Mouse (Mus musculus): ENCODE results near the gene Tanc2.
A peak's percentile ranks its signal among the peaks of the same experiment; 100 is the strongest.

The Tanc2 gene

DNA sequence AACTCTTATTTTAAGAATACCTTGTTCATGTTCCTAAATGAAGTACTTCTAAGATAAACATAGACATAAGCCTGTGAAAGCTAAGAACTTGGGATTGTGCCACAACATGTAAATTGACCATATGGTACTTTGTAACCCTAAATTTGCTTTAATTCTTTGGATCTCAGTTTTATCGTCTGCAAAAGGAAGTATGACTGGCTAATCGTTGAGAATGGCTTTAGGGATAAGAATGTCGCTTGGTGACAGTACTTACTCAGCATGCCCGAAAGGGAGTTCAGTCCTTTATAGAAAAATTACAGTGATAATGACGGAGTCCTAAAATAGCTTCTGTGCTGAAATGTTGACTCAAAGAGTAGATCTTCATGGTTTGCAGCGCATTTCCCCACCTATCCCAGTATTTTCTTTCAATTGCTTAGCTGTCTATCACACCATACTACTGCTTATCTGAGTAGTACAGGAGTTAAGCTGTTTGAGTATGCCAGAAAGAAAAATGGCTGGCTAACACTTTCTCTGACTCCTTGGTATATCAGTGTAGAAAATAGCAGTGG, 246.6 kb downstream of the Tanc2 start:
- no peak for DNase-seq (ENCODE audit: low spot score)

DNA sequence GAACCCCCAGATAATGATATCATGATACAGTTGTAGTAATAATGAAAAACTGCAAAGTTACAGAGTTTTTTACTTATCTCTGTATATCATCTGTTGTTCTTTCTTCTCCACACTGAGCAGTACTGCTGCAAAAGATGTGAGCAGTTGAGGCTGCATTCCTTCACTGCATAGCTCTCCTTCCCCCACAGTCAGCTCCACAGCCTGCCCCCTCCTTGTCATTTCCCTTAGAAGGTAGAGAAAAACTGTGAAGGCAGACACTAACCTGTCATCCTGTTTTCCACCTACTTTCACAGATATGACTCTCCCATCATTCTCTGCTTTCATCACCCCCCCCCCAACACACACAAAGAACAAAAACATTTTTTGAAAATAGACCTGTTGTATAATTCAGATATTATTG, 248.2 kb downstream of the Tanc2 start:
- DNase-seq (ENCODE audit: low spot score), result no peak

DNA sequence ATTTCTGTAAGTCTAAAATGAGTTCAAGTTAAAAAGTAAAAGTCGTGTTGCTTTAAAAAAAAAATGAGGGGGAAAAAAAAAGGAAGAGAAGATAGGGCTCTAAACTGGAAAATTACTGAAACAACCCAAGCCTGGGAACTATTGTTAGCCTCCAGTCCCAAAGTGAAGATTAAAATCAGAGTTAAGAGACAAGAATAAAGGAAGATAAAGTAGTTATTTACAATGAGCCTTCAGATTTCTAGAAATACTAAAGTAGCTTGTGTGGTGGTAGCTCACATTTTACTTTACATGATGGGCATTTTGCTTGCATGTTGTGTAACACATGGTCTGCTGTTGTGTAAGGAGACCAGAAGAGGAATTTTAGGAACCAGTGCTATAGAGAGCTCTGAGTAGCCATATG, 256.1 kb downstream of the Tanc2 start:
- DNase-seq (ENCODE audit: low spot score), result no peak

- DNase-seq (ENCODE audit: low spot score), result no peak
Observed at GRCm38 (mm10) chr11:105855504-105855903, 265.7 kb downstream of the Tanc2 start.

DNA sequence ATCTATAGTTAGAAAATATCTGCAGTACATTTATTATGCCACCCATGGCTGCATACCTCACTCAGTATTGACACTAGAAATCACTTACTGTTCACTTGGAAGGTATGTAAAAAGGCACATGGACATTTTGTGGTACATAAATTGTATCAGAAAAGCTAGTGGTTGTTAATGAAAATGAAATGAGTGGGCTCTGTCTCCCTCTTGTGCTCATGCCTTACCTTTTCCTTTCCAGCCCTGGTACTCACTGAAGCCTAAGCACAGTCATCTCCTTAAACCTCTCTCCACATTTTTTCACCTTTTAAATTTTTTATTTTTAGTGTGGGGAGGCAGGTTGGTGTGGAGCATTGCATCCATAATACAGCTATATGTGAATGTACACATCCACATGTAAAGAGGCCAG, 268.3 kb downstream of the Tanc2 start:
- peak; percentile 10 for DNase-seq (ENCODE audit: low spot score)

DNA sequence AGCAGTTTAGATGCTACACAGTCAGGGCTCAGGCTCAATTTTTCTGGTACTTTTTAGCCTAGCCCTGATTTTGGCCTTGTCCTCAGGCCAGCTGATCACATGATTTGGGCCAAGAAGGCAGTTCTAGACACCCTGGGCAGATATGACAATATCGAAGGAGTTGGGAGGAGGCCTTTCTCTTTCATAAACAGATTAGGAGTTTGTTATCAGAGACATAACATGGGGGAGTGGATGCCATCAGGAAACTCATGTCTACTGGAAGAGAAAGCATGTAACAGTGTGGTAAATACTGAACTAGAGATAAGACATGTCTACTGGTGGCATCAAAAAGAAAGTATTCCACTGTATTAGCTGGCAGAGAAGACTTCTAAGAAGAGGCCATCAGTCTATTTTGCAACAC, 295.8 kb downstream of the Tanc2 start:
- no peak for DNase-seq (ENCODE audit: low spot score)

- no peak for DNase-seq (ENCODE audit: low spot score)
Observed at GRCm38 (mm10) chr11:105887281-105887680, 297.5 kb downstream of the Tanc2 start.

GRCm38 (mm10) chr11:105899151-105899550, 309.4 kb downstream of the Tanc2 start:
- no peak for DNase-seq (ENCODE audit: low spot score)

GRCm38 (mm10) chr11:105901501-105901900, 311.7 kb downstream of the Tanc2 start:
- no peak for DNase-seq (ENCODE audit: low spot score)

- DNase-seq (ENCODE audit: low spot score), result no peak
Observed at GRCm38 (mm10) chr11:105902956-105903355, 313.2 kb downstream of the Tanc2 start.

GRCm38 (mm10) chr11:105905529-105906213, 315.9 kb downstream of the Tanc2 start:
- DNase-seq (ENCODE audit: low spot score), result peak; percentile 37

- DNase-seq (ENCODE audit: low spot score), result no peak
Observed at GRCm38 (mm10) chr11:105907381-105907780, 317.6 kb downstream of the Tanc2 start.

- no peak for DNase-seq (ENCODE audit: low spot score)
Observed at GRCm38 (mm10) chr11:105908926-105909325, 319.1 kb downstream of the Tanc2 start.

DNA sequence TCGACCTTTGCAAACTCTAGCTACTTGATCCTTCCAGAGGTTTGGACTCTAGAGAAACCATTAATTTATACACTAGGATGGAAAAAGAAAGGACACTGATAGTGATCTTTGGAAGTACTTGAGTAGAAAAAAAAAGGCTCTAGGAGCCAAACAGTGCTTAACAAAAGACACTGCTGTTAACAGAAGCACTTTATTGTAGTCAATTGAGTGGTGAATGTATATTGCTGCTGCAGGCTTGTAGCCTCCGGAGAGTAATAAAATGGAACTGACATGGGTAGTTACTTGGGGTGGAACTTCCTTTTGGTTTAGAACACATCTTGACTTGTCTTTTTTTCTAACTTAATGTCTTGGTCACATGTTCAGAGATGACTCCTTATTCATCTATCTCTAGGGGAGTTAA, 319.8 kb downstream of the Tanc2 start:
- DNase-seq (ENCODE audit: low spot score), result no peak

DNA sequence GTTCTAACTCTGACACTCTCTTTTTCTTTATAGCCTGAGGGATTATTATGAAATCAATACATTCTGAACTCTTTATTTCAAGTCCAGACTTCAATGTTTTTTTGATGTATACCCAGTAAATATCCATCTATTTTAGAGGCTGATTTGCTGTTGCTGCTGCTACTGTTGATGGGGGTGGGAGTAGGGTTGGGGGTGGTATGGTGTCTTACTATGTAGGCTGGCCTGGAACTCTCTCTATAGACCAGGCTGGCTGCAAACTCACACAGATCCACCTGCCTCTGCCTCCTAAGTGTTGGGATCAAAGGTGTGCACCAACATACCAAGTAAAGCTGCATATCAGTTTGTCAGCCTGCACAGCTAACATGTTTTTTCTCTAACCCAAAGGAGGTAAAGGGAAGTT, 321.4 kb downstream of the Tanc2 start:
- DNase-seq (ENCODE audit: low spot score), result no peak

DNA sequence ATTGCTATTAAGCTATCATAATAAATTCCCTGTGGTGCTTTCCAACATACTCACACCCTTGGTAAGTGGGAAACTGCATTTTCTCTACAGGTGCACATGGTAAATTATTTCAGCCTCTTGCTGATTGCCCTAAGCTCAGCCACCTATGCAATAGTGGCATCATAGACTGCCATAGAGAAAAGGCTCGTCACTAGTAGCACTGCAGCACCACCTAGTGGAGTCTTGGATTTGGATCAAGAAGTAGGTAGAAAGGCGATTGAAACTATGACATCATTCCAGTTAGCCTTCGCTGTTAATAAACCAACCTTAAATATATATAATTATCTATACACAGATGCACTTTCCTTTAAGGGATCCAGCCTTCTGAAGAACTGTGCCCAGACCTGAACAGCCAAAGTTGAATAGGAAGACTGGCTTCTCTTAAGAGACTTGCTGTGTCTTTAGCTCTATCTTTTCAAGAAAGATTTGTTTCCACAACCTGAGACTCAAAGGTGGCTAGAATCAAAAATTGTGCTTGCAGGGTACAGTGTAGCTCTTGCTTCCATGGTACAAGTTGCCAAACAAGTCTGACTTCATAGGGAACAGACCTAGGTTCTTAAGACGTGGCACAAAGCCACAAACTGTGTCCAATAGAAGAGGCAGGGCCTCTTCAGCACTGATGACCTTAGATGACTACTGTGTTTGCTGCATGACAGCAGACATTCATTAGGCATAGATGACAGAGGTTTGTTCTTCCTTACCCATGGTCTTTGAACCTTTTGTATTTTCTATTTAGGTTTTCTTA, 322.0 kb downstream of the Tanc2 start:
- DNase-seq (ENCODE audit: low spot score), result peak; percentile 86

DNA sequence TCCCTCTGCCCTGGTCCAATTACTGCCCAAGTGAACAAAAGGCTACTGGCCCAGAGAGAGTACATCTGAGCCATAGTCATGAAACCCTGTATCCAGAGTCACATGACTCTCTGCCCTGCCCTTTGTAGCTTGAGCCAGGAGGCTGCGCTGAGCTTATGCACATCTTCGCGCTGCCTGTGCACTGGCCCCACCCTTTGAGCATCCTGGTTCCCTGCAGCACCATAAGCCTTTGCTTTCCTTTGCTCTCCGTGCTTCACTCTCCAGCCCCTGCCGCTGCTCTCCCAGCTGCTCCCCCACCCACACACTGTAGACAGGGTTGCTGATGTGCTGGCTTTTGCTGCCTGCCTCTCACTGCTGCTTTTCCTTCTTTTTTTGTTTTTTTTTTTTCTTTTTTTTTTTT, 323.8 kb downstream of the Tanc2 start:
- no peak for DNase-seq (ENCODE audit: low spot score)

DNA sequence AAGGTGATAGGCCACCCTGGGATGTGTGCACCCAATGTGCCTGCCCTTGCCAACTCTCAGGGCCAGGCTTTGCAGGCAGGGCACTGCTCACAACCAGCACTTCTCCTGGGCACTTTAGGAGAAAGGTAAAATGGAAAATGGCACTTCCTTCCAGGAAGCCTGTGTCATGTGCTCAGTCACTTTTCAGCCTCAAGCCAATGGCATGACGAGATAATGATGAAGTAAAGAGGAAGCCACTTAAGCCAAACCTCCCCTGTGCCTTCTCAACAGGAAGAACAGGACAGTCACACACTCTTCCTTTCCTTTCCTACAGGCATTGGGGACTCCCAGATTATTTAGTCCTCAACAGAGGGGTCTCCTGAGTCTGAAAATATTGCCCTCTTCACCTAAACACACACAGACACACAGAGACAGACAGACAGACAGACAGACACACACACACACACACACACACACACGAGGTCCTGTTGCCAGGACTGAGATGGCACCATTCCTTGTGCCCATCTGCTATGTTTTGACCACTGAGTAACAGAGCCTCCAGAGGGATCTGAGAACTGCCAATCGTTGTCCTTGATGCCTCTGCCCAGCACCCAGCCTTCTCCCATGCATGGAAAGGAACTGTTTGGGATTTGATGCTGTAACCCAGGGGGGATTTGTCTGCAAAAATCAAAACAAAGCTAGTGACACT, 330.5 kb downstream of the Tanc2 start:
- DNase-seq (ENCODE audit: low spot score), result no peak

DNA sequence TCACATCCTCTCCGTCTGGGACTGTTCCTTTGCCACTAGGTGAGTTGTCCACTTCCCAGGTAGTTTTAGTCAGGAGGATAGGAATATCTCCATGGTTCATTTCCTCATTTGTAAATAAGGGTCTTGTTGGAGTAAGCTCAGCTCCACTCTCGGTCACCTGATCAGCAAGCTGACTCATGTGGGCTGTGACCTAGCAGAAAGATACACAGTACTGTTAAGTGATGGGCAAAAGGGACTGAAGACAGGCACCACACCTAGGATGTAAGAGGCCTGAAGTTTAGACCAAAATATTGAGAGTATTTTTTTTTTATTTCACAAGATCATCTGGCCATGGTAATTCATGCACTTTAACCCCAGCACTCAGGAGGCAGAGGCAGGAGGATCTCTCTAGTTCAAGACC, 331.1 kb downstream of the Tanc2 start:
- DNase-seq (ENCODE audit: low spot score), result no peak

- no peak for DNase-seq (ENCODE audit: low spot score)
Observed at GRCm38 (mm10) chr11:105921275-105921674, 331.5 kb downstream of the Tanc2 start.

DNA sequence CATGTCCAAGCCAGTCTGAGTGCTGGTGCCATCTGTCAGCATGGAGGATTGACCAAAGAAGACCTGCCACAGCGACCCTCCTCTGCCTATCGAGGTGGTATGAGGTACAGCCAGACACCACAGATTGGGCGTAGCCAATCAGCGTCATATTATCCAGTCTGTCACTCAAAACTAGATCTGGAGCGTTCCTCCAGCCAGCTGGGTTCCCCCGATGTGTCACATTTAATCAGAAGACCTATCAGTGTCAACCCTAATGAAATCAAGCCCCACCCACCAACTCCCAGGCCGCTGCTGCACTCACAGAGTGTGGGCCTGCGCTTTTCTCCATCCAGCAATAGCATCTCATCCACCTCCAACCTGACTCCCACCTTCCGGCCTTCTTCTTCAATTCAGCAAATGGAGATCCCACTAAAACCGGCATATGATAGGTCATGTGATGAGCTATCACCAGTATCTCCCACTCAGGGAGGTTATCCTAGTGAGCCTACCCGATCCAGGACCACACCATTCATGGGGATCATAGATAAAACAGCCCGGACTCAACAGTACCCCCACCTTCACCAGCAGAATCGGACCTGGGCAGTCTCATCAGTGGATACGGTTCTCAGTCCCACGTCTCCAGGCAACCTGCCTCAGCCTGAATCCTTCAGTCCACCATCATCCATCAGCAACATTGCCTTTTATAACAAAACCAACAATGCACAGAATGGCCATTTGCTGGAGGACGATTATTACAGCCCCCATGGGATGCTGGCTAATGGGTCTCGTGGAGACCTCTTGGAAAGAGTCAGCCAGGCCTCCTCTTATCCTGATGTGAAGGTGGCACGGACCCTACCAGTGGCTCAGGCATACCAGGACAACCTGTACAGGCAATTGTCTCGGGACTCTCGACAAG, 333.2 kb downstream of the Tanc2 start:
- DNase-seq (ENCODE audit: low spot score), result no peak
